Mouse (Mus musculus): ENCODE data around the gene Mmp19. TPM values are rescaled to one million over a fixed set of nuclear protein-coding genes. Genes with fewer than 3 reads are reported as not detected.

The Mmp19 gene
- under 1 TPM; 0.43 to 0.45 TPM for polyA plus RNA-seq (2017; shearing (Covaris generic))

DNA sequence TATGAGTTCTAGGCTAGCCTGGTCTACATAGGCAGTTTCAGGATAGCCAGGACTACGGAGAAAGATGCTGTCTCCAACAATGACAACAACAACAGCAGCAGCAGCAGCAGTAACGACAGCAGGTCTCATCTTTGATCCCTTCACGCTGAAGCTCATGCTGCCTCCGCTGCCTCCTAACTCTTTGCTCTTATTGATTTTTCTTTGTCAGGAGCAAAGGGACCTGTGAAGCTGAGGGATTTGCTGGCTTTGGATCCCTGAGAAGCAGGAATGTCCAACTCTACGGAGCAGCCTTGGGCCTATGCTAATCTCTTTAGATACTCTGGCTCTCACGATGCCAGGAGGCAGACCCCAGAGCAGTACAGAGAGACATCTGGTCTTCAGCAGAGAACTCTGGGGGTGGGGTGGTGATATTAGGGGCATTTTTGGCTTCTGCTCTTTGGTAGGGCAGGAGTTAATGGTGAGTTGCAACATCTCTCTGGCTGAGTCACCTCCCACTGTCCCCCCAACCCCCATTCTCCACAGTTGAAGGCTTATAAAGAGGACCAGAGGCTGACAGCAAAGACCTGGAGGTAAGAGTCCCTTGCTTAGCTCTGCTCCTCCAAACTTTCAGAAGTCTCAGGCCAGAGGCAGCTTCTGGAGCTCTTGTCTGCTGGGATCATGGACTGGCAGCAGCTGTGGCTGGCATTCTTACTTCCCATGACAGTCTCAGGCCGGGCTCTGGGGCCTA, at the start of gene Mmp19:
Mmp19 (plus strand) TSS at position 513 of the 727 bp plus-strand sequence.

GRCm38 (mm10) chr10:128744680-128745601, 45.8 kb upstream of the Mmp19 start, which contains the start of gene Dgka:
TSS of gene Dgka (minus strand) at chr10:128744855.

GRCm38 (mm10) chr10:128747646-128748251, 43.0 kb upstream of the Mmp19 start, which contains the start of gene Pym1:
TSS of gene Pym1 (plus strand) at chr10:128747889.

DNA sequence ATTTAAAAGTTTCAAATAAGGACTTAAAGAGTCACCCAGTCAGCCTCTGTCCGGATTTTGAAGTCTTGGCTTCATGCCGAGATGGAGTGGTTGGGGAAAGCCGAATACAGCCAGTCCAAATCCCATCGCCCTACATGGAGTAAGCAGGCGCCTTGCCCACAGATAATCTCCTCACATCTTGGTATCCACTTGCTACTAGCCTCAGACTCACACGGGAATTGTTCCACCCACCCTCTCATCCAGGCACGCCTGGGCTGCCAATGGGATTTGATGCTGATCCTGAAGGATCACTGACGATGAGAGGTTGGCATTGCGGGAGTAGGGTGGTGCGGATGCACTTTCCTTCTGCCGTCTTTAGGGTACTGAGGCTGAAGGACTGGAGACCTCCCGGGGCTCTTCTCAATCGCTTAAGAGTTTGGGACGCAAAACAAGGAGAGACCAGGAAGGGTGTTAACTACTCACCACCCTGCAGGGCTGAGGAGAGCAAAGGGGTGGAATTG, 13.1 kb downstream of the Mmp19 start, which contains the start of gene Dnajc14:
Dnajc14 (plus strand) TSS at position 292 of the 500 bp plus-strand sequence.

DNA sequence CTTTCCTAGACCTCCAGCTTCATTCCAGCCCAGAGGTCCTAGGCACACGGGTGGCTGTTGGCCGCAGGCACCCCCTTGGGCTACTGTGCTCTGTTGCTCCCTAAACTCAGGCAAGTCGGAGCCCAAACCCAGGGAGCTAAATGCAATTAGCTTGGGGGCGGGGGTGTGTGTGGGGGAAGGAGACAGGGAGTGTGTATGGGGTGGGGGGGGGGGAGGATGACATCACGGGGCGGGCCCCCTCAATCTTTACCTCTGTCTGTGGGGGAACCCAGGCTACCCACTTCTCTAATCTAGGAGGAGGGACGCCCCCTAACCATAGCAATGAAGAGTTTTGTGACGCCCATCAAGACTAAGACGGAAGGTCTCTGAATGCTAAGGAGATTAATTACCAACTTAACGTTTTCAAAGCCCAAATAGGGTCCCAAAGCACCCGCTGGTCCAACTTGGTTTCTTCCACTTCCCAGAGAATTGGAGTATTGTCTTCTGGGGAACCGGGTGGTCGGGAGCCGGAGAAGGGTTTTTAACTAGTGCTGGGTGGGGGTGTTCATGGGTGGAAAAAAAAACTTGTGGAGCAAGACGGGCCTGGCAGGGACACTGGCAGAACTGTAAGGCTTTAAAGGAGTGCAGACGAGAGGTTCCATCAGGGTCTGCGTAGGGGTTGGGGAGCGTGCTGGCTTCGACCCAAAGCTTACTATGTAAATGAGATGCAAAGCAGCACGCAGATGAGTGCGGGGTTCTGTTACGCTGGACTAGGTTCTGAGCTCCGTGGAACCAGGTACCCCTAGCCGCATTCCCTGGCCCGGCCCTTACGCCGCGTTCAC, 13.8 kb downstream of the Mmp19 start, which contains the start of gene Tmem198b:
Tmem198b (minus strand) TSS at position 100 of the 821 bp plus-strand sequence.

DNA sequence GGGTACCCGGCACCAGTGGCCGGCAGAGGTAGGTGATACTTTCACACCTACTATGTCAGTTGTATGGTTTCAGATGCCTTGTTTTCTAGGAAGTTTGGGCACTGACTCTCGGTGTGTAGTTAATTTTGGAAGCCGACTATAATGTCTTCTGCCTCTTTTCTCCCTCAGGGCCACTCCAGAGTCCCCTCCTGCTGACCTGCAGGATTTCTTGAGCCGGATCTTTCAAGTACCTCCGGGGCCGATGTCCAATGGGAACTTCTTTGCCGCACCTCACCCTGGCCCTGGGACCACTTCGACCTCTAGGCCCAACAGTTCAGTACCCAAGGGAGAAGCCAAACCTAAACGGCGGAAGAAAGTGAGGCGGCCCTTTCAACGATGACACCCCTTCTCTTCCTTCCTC, 26.3 kb downstream of the Mmp19 start, which contains the start of gene Sarnp:
Sarnp (plus strand) TSS at position 301 of the 400 bp plus-strand sequence.

GRCm38 (mm10) chr10:128821358-128822056, 30.8 kb downstream of the Mmp19 start, which contains the start of gene Ormdl2:
TSS of gene Ormdl2 (minus strand) at chr10:128821645.

Other genes starting within 250 kb of the Mmp19 start
- 10 to 100 TPM; 14.8 to 21.0 TPM for gene Zc3h10, start 243.1 kb upstream of the Mmp19 start, polyA plus RNA-seq (2017; shearing (Covaris generic))
- 1,000 to 10,000 TPM; 2,295 to 3,397 TPM for gene Rpl41, start 241.6 kb upstream of the Mmp19 start, polyA plus RNA-seq (2017; shearing (Covaris generic))
- 10 to 100 TPM; 32.7 to 42.9 TPM for gene Pa2g4, start 224.9 kb upstream of the Mmp19 start, polyA plus RNA-seq (2017; shearing (Covaris generic))
- gene Erbb3, start 201.3 kb upstream of the Mmp19 start, polyA plus RNA-seq (2017; shearing (Covaris generic)), result 10 to 100 TPM in 1 of 2 experiments, 1 to 10 TPM in 1; 2.0 to 15.0 TPM
- gene Rps26, start 164.2 kb upstream of the Mmp19 start, polyA plus RNA-seq (2017; shearing (Covaris generic)), result 1,000 to 10,000 TPM in 1 of 2 experiments, 100 to 1,000 TPM in 1; 586 to 1,014 TPM
- gene Ikzf4, start 144.9 kb upstream of the Mmp19 start, polyA plus RNA-seq (2017; shearing (Covaris generic)), result 10 to 100 TPM; 77.6 to 81.2 TPM
- 10 to 100 TPM; 45.6 to 47.3 TPM for gene Suox, start 116.8 kb upstream of the Mmp19 start, polyA plus RNA-seq (2017; shearing (Covaris generic))
- gene Rab5b, start 94.6 kb upstream of the Mmp19 start, polyA plus RNA-seq (2017; shearing (Covaris generic)), result 10 to 100 TPM; 36.9 to 40.5 TPM
- gene Pmel, start 86.7 kb upstream of the Mmp19 start, polyA plus RNA-seq (2017; shearing (Covaris generic)), result 1 to 10 TPM; 3.4 to 6.2 TPM
- 10 to 100 TPM; 42.5 to 47.5 TPM for gene Cdk2, start 85.9 kb upstream of the Mmp19 start, polyA plus RNA-seq (2017; shearing (Covaris generic))
- gene Dgka, start 46.1 kb upstream of the Mmp19 start, polyA plus RNA-seq (2017; shearing (Covaris generic)), result 100 to 1,000 TPM; 586 to 621 TPM
- gene Pym1, start 43.0 kb upstream of the Mmp19 start, polyA plus RNA-seq (2017; shearing (Covaris generic)), result 10 to 100 TPM; 40.9 to 52.5 TPM
- 10 to 100 TPM; 67.6 to 90.9 TPM for gene Dnajc14, start 13.2 kb downstream of the Mmp19 start, polyA plus RNA-seq (2017; shearing (Covaris generic))
- 1 to 10 TPM; 2.8 to 4.2 TPM for gene Tmem198b, start 13.5 kb downstream of the Mmp19 start, polyA plus RNA-seq (2017; shearing (Covaris generic))
- gene Sarnp, start 26.4 kb downstream of the Mmp19 start, polyA plus RNA-seq (2017; shearing (Covaris generic)), result 100 to 1,000 TPM; 141 to 143 TPM
- gene Ormdl2, start 30.7 kb downstream of the Mmp19 start, polyA plus RNA-seq (2017; shearing (Covaris generic)), result 10 to 100 TPM; 55.1 to 69.2 TPM
- gene Gdf11, start 100.8 kb downstream of the Mmp19 start, polyA plus RNA-seq (2017; shearing (Covaris generic)), result 1 to 10 TPM; 3.8 to 3.9 TPM
- gene Cd63, start 110.1 kb downstream of the Mmp19 start, polyA plus RNA-seq (2017; shearing (Covaris generic)), result 1 to 10 TPM; 2.9 to 7.2 TPM
- gene Rdh5, start 132.0 kb downstream of the Mmp19 start, polyA plus RNA-seq (2017; shearing (Covaris generic)), result 10 to 100 TPM in 1 of 2 experiments, 1 to 10 TPM in 1; 9.4 to 10.6 TPM
- gene Bloc1s1, start 133.1 kb downstream of the Mmp19 start, polyA plus RNA-seq (2017; shearing (Covaris generic)), result 100 to 1,000 TPM; 211 to 212 TPM
- 10 to 100 TPM; 10.4 to 15.0 TPM for gene Itga7, start 142.9 kb downstream of the Mmp19 start, polyA plus RNA-seq (2017; shearing (Covaris generic))
- under 1 TPM in 1 of 2 experiments, not detected in 1; 0.33 TPM for gene Mettl7b, start 170.1 kb downstream of the Mmp19 start, polyA plus RNA-seq (2017; shearing (Covaris generic))
- not detected for gene Olfr9, start 198.5 kb downstream of the Mmp19 start, polyA plus RNA-seq (2017; shearing (Covaris generic))
- not detected for gene Olfr763, start 219.9 kb downstream of the Mmp19 start, polyA plus RNA-seq (2017; shearing (Covaris generic))
- under 1 TPM in 1 of 2 experiments, not detected in 1; 0.16 TPM for gene Olfr764-ps1, start 249.0 kb downstream of the Mmp19 start, polyA plus RNA-seq (2017; shearing (Covaris generic))